Mouse (Mus musculus) forebrain, embryonic 14.5 days (tissue): ENCODE measurements around the gene Epn2. TPM values are rescaled to one million over a fixed set of nuclear protein-coding genes. Genes with fewer than 3 reads are reported as not detected.

Source experiments
- polyA plus RNA-seq: library from polyadenylated mRNA; unstranded; fragments of >200 nt; fragmentation: Nextera tagmentation; extraction: Ambion mirVana; gene quantifications from 2 replicates; pipeline ENCODE4 v1.2.1, GENCODE M21; 2014

Gene Epn2
- polyA plus RNA-seq, 1 experiment from 2014 or later = 54.3 TPM

Other genes starting within 250 kb of the Epn2 start
- not detected in 2 replicates for gene Slc47a2, start 236.8 kb downstream of the Epn2 start, polyA plus RNA-seq
- 0.14 TPM in 1 of 2 replicates, not detected in the other for gene Slc47a1, start 201.3 kb downstream of the Epn2 start, polyA plus RNA-seq
- 6.9 and 10.3 TPM in 2 replicates for gene Rnf112, start 125.6 kb downstream of the Epn2 start, polyA plus RNA-seq
- 51.6 and 65.7 TPM in 2 replicates for gene Mfap4, start 94.3 kb downstream of the Epn2 start, polyA plus RNA-seq
- gene Mapk7, start 85.3 kb downstream of the Epn2 start, polyA plus RNA-seq = 59.0 and 75.8 TPM in 2 replicates
- 38.9 and 55.5 TPM in 2 replicates for gene B9d1, start 74.5 kb downstream of the Epn2 start, polyA plus RNA-seq
- 5.6 and 7.7 TPM in 2 replicates for gene Grap, start 73.6 kb upstream of the Epn2 start, polyA plus RNA-seq
- 0.19 and 0.25 TPM in 2 replicates for gene Fam83g, start 104.4 kb upstream of the Epn2 start, polyA plus RNA-seq
- not detected in 2 replicates for gene Slc5a10, start 141.1 kb upstream of the Epn2 start, polyA plus RNA-seq
- gene Prpsap2, start 182.4 kb upstream of the Epn2 start, polyA plus RNA-seq = 67.6 and 70.2 TPM in 2 replicates